Mouse (Mus musculus) ES-Bruce4 (cell line): ENCODE data around the gene Cnnm2. TPM values are rescaled to one million over a fixed set of nuclear protein-coding genes. Genes with fewer than 3 reads are reported as not detected.

Source experiments
- H3K27ac ChIP-seq: 2 replicates; pipeline ENCODE4 v1.5.1; 2012; ENCODE audit warnings: low read length, inconsistent platforms; ENCODE audit not compliant: insufficient read depth
- H3K27me3 ChIP-seq: 2 replicates; pipeline ENCODE4 v1.6.1; 2012; ENCODE audit warnings: mild to moderate bottlenecking, low read length, inconsistent platforms; ENCODE audit not compliant: control insufficient read depth, poor library complexity, insufficient read depth, severe bottlenecking
- H3K36me3 ChIP-seq: 2 replicates; pipeline ENCODE4 v1.6.1; 2012; ENCODE audit warnings: inconsistent platforms, mild to moderate bottlenecking, low read length, moderate library complexity; ENCODE audit not compliant: control insufficient read depth, poor library complexity, insufficient read depth, severe bottlenecking
- H3K4me1 ChIP-seq: one replicate; pipeline ENCODE4 v1.8.1; 2011; ENCODE audit warnings: low read length; ENCODE audit not compliant: control insufficient read depth, insufficient read depth
- H3K4me3 ChIP-seq: 2 replicates; pipeline ENCODE4 v1.5.1; 2011; ENCODE audit warnings: low read depth, mild to moderate bottlenecking, low read length
- H3K9ac ChIP-seq: 2 replicates; pipeline ENCODE4 v1.6.1; 2012; ENCODE audit warnings: low read depth, mild to moderate bottlenecking, inconsistent platforms; ENCODE audit not compliant: poor library complexity, severe bottlenecking
- H3K9me3 ChIP-seq: replicated peaks from 2 replicates; pipeline ENCODE4 v1.6.1; 2012; ENCODE audit warnings: mild to moderate bottlenecking, low read length, inconsistent platforms; ENCODE audit not compliant: control insufficient read depth, poor library complexity, insufficient read depth, severe bottlenecking
- CTCF ChIP-seq: IDR thresholded peaks from one replicate; pipeline ENCODE4 v1.8.1; 2011; ENCODE audit warnings: low read depth, low read length
- EP300 ChIP-seq: IDR thresholded peaks from 2 replicates; pipeline ENCODE4 v1.6.1; 2011; ENCODE audit warnings: low read depth, low read length; ENCODE audit not compliant: insufficient read depth
- POLR2A ChIP-seq: IDR thresholded peaks from one replicate; pipeline ENCODE4 v1.8.1; 2011; ENCODE audit warnings: low read length; ENCODE audit not compliant: insufficient read depth
- polyA plus RNA-seq: library from polyadenylated mRNA; stranded (reverse); fragments of >200 nt; gene quantifications from 2 replicates; pipeline ENCODE4 v1.2.4, GENCODE M21; 2011; ENCODE audit warnings: low read depth; ENCODE audit not compliant: missing spikeins, insufficient read depth, insufficient read length

The Cnnm2 gene
- polyA plus RNA-seq, 1 experiment, result 14.8 TPM

- Histone ChIP-seq H3K4me1 (no peaks in the 10 kb centered on the region), H3K4me3 (no peak overlapping the region), H3K36me3 (peaks cover 3% of the 10 kb centered on the region; the same call in 1 of the 2 replicates), H3K27me3 (no peaks in the 10 kb centered on the region), H3K9ac (no peak overlapping the region), H3K9me3 (no peaks in the 10 kb centered on the region), H3K27ac (no peak overlapping the region)
- TF ChIP-seq EP300, result no peak
- TF ChIP-seq CTCF, result no peak
- TF ChIP-seq POLR2A, result no peak
Observed at GRCm38 (mm10) chr19:46905971-46906370, 144.6 kb downstream of the Cnnm2 start.

- no peaks in the 10 kb centered on the region for H3K27me3 ChIP-seq
- H3K36me3 ChIP-seq, result no peaks in the 10 kb centered on the region; the same call in 1 of the 2 replicates
- no peaks in the 10 kb centered on the region for H3K9me3 ChIP-seq
- no peak overlapping the region for H3K9ac ChIP-seq
- H3K27ac ChIP-seq, result no peak overlapping the region
- no peaks in the 10 kb centered on the region for H3K4me1 ChIP-seq
- H3K4me3 ChIP-seq, result no peak overlapping the region
- TF ChIP-seq POLR2A (no peak), CTCF (no peak), EP300 (no peak)
Observed at GRCm38 (mm10) chr19:46908207-46908606, 146.8 kb downstream of the Cnnm2 start.

- H3K9me3 ChIP-seq, result no peaks in the 10 kb centered on the region
- no peak overlapping the region for H3K4me3 ChIP-seq
- no peak overlapping the region for H3K27ac ChIP-seq
- H3K36me3 ChIP-seq, result no peaks in the 10 kb centered on the region; the same call in 1 of the 2 replicates
- no peaks in the 10 kb centered on the region for H3K4me1 ChIP-seq
- H3K27me3 ChIP-seq, result no peaks in the 10 kb centered on the region
- no peak overlapping the region for H3K9ac ChIP-seq
- TF ChIP-seq EP300 (no peak), POLR2A (no peak)
Observed at GRCm38 (mm10) chr19:46908977-46909376, 147.6 kb downstream of the Cnnm2 start.

DNA sequence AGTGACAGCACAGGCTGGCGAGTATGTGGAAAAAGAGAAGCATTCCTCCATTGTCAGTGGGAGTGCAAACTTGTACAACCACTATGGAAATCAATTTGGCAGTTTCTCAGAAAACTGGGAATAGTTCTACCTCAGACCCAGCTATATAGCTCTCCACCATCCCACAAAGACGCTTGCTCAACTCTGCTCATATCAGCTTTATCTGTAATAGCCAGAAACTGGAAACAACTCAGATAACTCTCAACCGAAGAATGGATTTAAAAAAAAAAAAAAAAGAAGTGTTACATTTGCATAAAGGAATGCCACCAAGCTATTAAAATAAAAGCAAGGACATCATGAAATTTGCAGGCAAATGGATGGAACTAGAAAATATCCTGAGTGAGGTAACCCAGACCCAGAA, 150.1 kb downstream of the Cnnm2 start:
- H3K27me3 ChIP-seq, result no peaks in the 10 kb centered on the region
- no peak overlapping the region for H3K4me3 ChIP-seq
- no peaks in the 10 kb centered on the region for H3K9me3 ChIP-seq
- H3K27ac ChIP-seq, result no peak overlapping the region
- no peak for TF ChIP-seq POLR2A
- no peak for TF ChIP-seq CTCF
- no peak for TF ChIP-seq EP300
- no peak overlapping the region for H3K9ac ChIP-seq
- H3K36me3 ChIP-seq, result no peaks in the 10 kb centered on the region
- no peaks in the 10 kb centered on the region for H3K4me1 ChIP-seq

DNA sequence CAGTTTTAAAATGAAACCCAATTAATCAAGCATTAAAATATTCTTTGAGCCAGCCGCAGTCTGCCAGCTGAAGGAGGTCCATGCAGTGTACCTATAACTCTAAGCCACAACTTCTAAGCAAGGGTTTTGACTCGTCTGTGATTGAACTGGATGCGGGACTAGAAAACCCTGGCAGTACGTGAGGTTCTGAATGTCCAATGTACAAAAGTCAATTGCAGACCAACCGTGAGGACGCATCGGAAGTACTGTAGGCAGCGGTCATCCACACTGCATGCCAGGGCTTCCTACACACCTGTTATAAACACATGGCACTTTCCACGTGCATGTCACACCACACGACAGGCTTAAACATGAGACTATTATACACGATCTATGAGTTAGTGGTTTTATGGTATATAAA, 152.2 kb downstream of the Cnnm2 start:
- H3K36me3 ChIP-seq, result no peaks in the 10 kb centered on the region
- H3K9me3 ChIP-seq, result no peaks in the 10 kb centered on the region
- TF ChIP-seq POLR2A (no peak), CTCF (no peak), EP300 (no peak)
- no peaks in the 10 kb centered on the region for H3K4me1 ChIP-seq
- H3K27me3 ChIP-seq, result no peaks in the 10 kb centered on the region
- no peak overlapping the region for H3K4me3 ChIP-seq
- no peak overlapping the region for H3K27ac ChIP-seq
- H3K9ac ChIP-seq, result no peak overlapping the region

DNA sequence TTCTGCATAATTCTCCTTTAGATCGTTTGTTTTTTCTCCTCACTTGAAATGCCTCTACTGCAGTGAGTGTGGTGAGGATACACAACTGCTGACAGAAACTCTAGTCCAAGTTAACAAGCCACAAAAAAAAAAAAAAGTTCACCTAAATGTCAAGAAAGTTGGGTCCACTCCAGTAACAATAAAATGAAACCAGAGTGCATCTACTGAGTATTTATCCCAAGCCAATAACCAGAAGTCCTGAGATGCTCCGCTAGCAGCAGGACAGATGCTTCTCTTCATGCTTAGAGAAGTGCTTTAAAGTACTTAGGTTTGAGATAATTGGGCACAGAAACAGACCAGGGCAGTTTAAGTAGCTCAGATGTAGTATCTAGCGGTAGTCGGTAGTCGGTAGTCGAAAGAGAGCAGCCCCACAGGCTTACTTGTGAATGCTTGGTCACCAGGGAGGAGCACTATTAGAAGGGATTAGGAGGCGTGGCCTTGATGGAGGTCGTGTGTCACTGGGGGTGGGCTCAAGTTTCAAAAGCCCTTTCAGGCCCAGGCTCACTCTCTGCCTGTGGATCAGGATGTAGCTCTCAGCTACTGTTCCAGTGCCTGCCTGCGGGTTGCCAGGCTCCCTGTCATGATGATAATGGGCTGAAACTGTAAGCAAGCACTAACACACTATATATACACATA, 154.1 kb downstream of the Cnnm2 start:
- Histone ChIP-seq H3K27ac (no peak overlapping the region), H3K9me3 (no peaks in the 10 kb centered on the region), H3K27me3 (no peaks in the 10 kb centered on the region), H3K9ac (no peak overlapping the region), H3K4me1 (no peaks in the 10 kb centered on the region), H3K36me3 (no peaks in the 10 kb centered on the region), H3K4me3 (no peak overlapping the region)
- TF ChIP-seq POLR2A (no peak), EP300 (no peak), CTCF (no peak)
